Mouse (Mus musculus) left cerebral cortex, adult 11 months (tissue): ENCODE measurements at regions not wholly inside any gene's neighbourhood (a gene's known extent, or its start where the extent isn't known, plus 50 kb on each side); places are given as distances from the start of the nearest gene placed in this dataset.

Experiments
- DNase-seq: peaks from one replicate; pipeline ENCODE4 v3.0.0; 2022; ENCODE audit warnings: low spot score

- DNase-seq = no peak
Measured at GRCm38 (mm10) chr1:51531360-51531759, 53.1 kb upstream of the Nabp1 start.

- no peak for DNase-seq
Measured at GRCm38 (mm10) chr1:51530191-51530926, 52.1 kb upstream of the Nabp1 start.

GRCm38 (mm10) chr1:51529653-51530052, 51.4 kb upstream of the Nabp1 start:
- DNase-seq = no peak

- no peak for DNase-seq
Measured at GRCm38 (mm10) chr1:51528671-51529070, 50.4 kb upstream of the Nabp1 start.
